Mouse (Mus musculus): Measurements from ENCODE around the gene Itpkb.

- TF ChIP-seq CTCF (IDR thresholded peaks at IDR 0.05; ENCODE audit: low read depth) (no peak), EP300 (IDR thresholded peaks at IDR 0.05; ENCODE audit: low read depth) (no peak)
Observed at GRCm38 (mm10) chr1:180338358-180338757, 8.1 kb downstream of the Itpkb start.
